ENCODE assay signal across 8 mouse cellular contexts in genomic region chr6:120916074-120916971, GRCm38 (mm10). TPM values are rescaled to one million over a fixed set of nuclear protein-coding genes. Genes with fewer than 3 reads are reported as not detected.
A peak's percentile ranks its signal among the peaks of the same experiment; 100 is the strongest.
DNase-seq lines count a peak whose midpoint lies in the region; ATAC-seq and TF ChIP-seq lines count a peak whose summit lies in the region.

Gene Bid (minus strand): TSS chr6:120916853.

- peak; percentile 92 for ATAC-seq in forebrain, embryonic 12.5 days (ENCODE audit: low FRiP score)
- peak; percentile 81 for ATAC-seq in heart, postnatal 0 days (ENCODE audit: insufficient read depth, low read depth)
- ATAC-seq in liver, embryonic 14.5 days (ENCODE audit: insufficient read depth), result peak; percentile 82
- peak; percentile 91 for ATAC-seq in stomach, embryonic 16.5 days (ENCODE audit: insufficient read depth, low FRiP score)

- peaks cover 33% of the 10 kb centered on the region for H3K36me3 ChIP-seq in E14TG2a.4 (ENCODE audit: insufficient read depth, low read length)
- H3K36me3 ChIP-seq in forebrain, embryonic 12.5 days (replicated peaks), result no peaks in the 10 kb centered on the region
- H3K36me3 ChIP-seq in heart, postnatal 0 days (replicated peaks; ENCODE audit: control insufficient read depth, insufficient read depth, low read length), result no peaks in the 10 kb centered on the region
- no peaks in the 10 kb centered on the region for H3K36me3 ChIP-seq in liver, embryonic 14.5 days (replicated peaks; ENCODE audit: control insufficient read depth, insufficient read depth, low read depth)
- no peaks in the 10 kb centered on the region for H3K36me3 ChIP-seq in stomach, embryonic 16.5 days (ENCODE audit: control insufficient read depth, insufficient read depth, low read length)

- peak; percentile 80 for DNase-seq in c-Kit-positive CD71-negative TER-119-negative erythroid progenitor cells, embryonic 14.5 days (ENCODE audit: low read depth)
- DNase-seq in heart, postnatal 0 days (ENCODE audit: low spot score), result peak; percentile 72
- peak; percentile 93 to 97 for DNase-seq in kidney, postnatal 36 days
- peak; percentile 62 to 71 (median 70) for DNase-seq in liver, embryonic 14.5 days (ENCODE audit: low read depth in 3 of 3, low spot score in 3 of 3)
- peak; percentile 92 for DNase-seq in neural tube, embryonic 10.5 days (ENCODE audit: extremely low spot score, low spot score)

- peak within 1 kb of the TSS; percentile 91 for H3K4me3 ChIP-seq in E14TG2a.4 (replicated peaks; ENCODE audit: low read length)
- H3K4me3 ChIP-seq in forebrain, embryonic 12.5 days (replicated peaks), result peak within 1 kb of the TSS; percentile 67
- peak within 1 kb of the TSS; percentile 65 for H3K4me3 ChIP-seq in heart, postnatal 0 days (ENCODE audit: low read depth, low read length)
- H3K4me3 ChIP-seq in liver, embryonic 14.5 days (ENCODE audit: insufficient read depth in 1 of 2, low read depth in 2 of 2, low read length in 2 of 2), result peak within 1 kb of the TSS; percentile 78 to 81
- peak within 1 kb of the TSS; percentile 69 for H3K4me3 ChIP-seq in stomach, embryonic 16.5 days (replicated peaks; ENCODE audit: low read length)

- no peaks in the 10 kb centered on the region for H3K9me3 ChIP-seq in E14TG2a.4 (ENCODE audit: low read length)
- H3K9me3 ChIP-seq in forebrain, embryonic 12.5 days, result no peaks in the 10 kb centered on the region
- H3K9me3 ChIP-seq in heart, postnatal 0 days (replicated peaks; ENCODE audit: control insufficient read depth, low read length), result no peaks in the 10 kb centered on the region
- no peaks in the 10 kb centered on the region for H3K9me3 ChIP-seq in liver, embryonic 14.5 days (ENCODE audit: control insufficient read depth, low read length)
- H3K9me3 ChIP-seq in stomach, embryonic 16.5 days (replicated peaks; ENCODE audit: control insufficient read depth, low read length), result no peaks in the 10 kb centered on the region

- H3K4me2 ChIP-seq in forebrain, embryonic 12.5 days, result peak within 1 kb of the TSS; percentile 98
- H3K4me2 ChIP-seq in heart, postnatal 0 days (ENCODE audit: low read depth, low read length), result peak within 1 kb of the TSS; percentile 98
- peak within 1 kb of the TSS; percentile 99 for H3K4me2 ChIP-seq in liver, embryonic 14.5 days (ENCODE audit: low read depth)
- peak within 1 kb of the TSS; percentile 92 for H3K4me2 ChIP-seq in stomach, embryonic 16.5 days (ENCODE audit: low read depth, low read length)

- no peak for TF ChIP-seq CTCF in E14TG2a.4 (conservative IDR thresholded peaks at IDR 0.05; ENCODE audit: low read length)
- TF ChIP-seq CTCF in heart, postnatal 0 days (IDR thresholded peaks at IDR 0.05; ENCODE audit: low read depth), result no peak
- no peak for TF ChIP-seq CTCF in liver, embryonic 14.5 days (IDR thresholded peaks at IDR 0.05; ENCODE audit: low read depth)

- 1% methylated on average over 66 of the region's 67 CpGs for whole genome bisulfite sequencing in forebrain, embryonic 12.5 days
- WGBS in heart, postnatal 0 days, result 2% methylated on average over 67 of the region's 67 CpGs
- under 1% methylated on average over 67 of the region's 67 CpGs for WGBS in liver, embryonic 14.5 days (ENCODE audit: insufficient replicate concordance)
- 2% methylated on average over 66 of the region's 67 CpGs for WGBS in stomach, embryonic 16.5 days

- peak within 1 kb of the TSS; percentile 65 for H3K9ac ChIP-seq in forebrain, embryonic 12.5 days
- H3K9ac ChIP-seq in heart, postnatal 0 days (replicated peaks; ENCODE audit: low read depth, low read length), result peak within 1 kb of the TSS; percentile 56
- H3K9ac ChIP-seq in liver, embryonic 14.5 days (replicated peaks), result peak within 1 kb of the TSS; percentile 65
- H3K9ac ChIP-seq in stomach, embryonic 16.5 days (ENCODE audit: low read length), result peak within 1 kb of the TSS; percentile 77

- peaks cover 4% of the 10 kb centered on the region; the same call in 1 of the 2 replicates for H3K27me3 ChIP-seq in E14TG2a.4 (ENCODE audit: insufficient read depth, low read length)
- H3K27me3 ChIP-seq in forebrain, embryonic 12.5 days, result peaks cover 13% of the 10 kb centered on the region
- no peaks in the 10 kb centered on the region for H3K27me3 ChIP-seq in heart, postnatal 0 days (ENCODE audit: control insufficient read depth, insufficient read depth, low read length)
- H3K27me3 ChIP-seq in liver, embryonic 14.5 days (ENCODE audit: control insufficient read depth, insufficient read depth, low read length), result no peaks in the 10 kb centered on the region
- H3K27me3 ChIP-seq in stomach, embryonic 16.5 days (ENCODE audit: control insufficient read depth, insufficient read depth, low read length), result no peaks in the 10 kb centered on the region

- H3K4me1 ChIP-seq in E14TG2a.4 (replicated peaks; ENCODE audit: low read depth, low read length), result peaks cover 53% of the 10 kb centered on the region
- H3K4me1 ChIP-seq in forebrain, embryonic 12.5 days, result peaks cover 8% of the 10 kb centered on the region
- peaks cover 12% of the 10 kb centered on the region for H3K4me1 ChIP-seq in heart, postnatal 0 days (ENCODE audit: control insufficient read depth, insufficient read depth)
- peaks cover 35 to 47% of the 10 kb centered on the region in 2 experiments for H3K4me1 ChIP-seq in liver, embryonic 14.5 days (replicated peaks; ENCODE audit: control insufficient read depth in 2 of 2, insufficient read depth in 2 of 2, low read length in 1 of 2)
- peaks cover 13% of the 10 kb centered on the region for H3K4me1 ChIP-seq in stomach, embryonic 16.5 days (ENCODE audit: control insufficient read depth, insufficient read depth, low read length)

- no peak within 1 kb of the TSS for H3K27ac ChIP-seq in forebrain, embryonic 12.5 days
- no peak within 1 kb of the TSS for H3K27ac ChIP-seq in heart, postnatal 0 days (ENCODE audit: low read depth)
- H3K27ac ChIP-seq in liver, embryonic 14.5 days, result peak within 1 kb of the TSS; percentile 48
- H3K27ac ChIP-seq in stomach, embryonic 16.5 days (ENCODE audit: low read length), result peak within 1 kb of the TSS; percentile 60; the same call in 1 of the 2 replicates

- TF ChIP-seq EP300 in heart, postnatal 0 days (IDR thresholded peaks at IDR 0.05; ENCODE audit: low read depth), result no peak
- TF ChIP-seq EP300 in liver, embryonic 14.5 days (IDR thresholded peaks at IDR 0.05; ENCODE audit: low read depth), result no peak

RNA-seq across cellular contexts. Expression of gene Bid, which starts in this region (rescaled TPM):
- 15.3 and 15.6 TPM in 2 replicates for polyA plus RNA-seq in forebrain, embryonic 12.5 days (2016; fragmentation: Nextera tagmentation; extraction: Ambion mirVana)
- 3.3 and 5.1 TPM in 2 replicates for total RNA-seq in heart, postnatal 0 days (2014; rRNA removed; ENCODE audit: low replicate concordance)
- 2.6 and 3.6 TPM in 2 replicates for polyA plus RNA-seq in heart, postnatal 0 days (2015; fragmentation: Nextera tagmentation; extraction: Ambion mirVana)
- 14.5 and 16.2 TPM in 2 replicates for polyA plus RNA-seq in liver, embryonic 14.5 days (2012; rRNA removed)
- 25.6 and 26.1 TPM in 2 replicates for polyA plus RNA-seq in liver, embryonic 14.5 days (2014; fragmentation: Nextera tagmentation; extraction: Ambion mirVana)
- polyA plus RNA-seq in stomach, embryonic 16.5 days (2015; fragmentation: Nextera tagmentation; extraction: Ambion mirVana), result 20.7 and 21.4 TPM in 2 replicates

Comparison
In these comparisons a context has a peak if more than half of its experiments do, and no peak if none do; other contexts are left out.
1. H3K27ac ChIP-seq: peak in liver, embryonic 14.5 days (single experiment) and stomach, embryonic 16.5 days (single experiment); none in forebrain, embryonic 12.5 days (single experiment) and heart, postnatal 0 days (single experiment).
2. Peak in every context shown above with its lines, with median percentiles within 50 percentile points of each other: H3K4me3 ChIP-seq, DNase-seq, ATAC-seq, H3K4me2 ChIP-seq and H3K9ac ChIP-seq.